Mouse (Mus musculus) CD4-positive helper T cell, adult 2 months (primary cell): Measurements from ENCODE around the gene Ddr2.

Source experiments
- DNase-seq: peaks from one replicate; pipeline ENCODE4 v3.0.0-alpha.2; 2012; ENCODE audit warnings: low read depth, missing footprints, low spot score

The Ddr2 gene

DNA sequence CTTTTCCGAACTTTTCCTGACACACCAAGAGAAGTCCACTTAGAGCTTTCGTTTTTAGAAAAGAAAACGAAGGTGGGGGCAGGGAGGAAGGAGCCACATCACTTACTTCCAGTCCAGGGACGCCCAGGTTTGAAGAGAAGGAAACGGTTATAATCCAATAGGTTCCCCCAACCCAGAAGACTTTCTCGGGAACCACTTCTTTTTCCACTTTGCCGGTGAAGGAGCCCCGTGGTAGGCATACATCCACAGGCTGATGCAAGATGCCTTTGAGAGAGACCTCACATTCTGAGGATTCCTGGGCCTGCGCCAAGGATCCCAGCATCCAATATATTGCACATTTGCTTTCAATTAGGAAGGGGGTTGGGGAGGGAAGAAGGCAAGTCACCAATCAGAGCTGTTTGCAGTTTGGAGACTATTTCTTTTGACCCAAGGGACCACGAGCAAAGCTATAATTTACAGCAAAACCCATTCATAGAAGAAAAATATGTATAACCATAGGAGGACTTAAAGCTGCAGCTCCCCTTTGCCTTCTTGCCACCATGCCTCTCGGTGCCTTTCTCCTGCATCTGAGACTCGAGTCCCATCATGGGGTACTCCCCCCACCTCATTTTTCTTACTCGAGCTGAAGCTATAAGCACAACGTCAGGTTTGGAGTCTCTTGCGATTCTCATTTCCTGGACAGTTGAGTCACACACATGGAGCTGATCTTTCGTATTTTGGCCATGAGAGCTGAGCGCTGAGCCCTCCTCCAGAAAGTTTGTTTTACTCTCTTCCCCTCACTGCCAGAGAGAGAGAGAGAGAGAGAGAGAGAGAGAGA, at the start of gene Ddr2:
Ddr2 (minus strand) TSS at position 247 of the 817 bp plus-strand sequence.
- no peak for DNase-seq

DNA sequence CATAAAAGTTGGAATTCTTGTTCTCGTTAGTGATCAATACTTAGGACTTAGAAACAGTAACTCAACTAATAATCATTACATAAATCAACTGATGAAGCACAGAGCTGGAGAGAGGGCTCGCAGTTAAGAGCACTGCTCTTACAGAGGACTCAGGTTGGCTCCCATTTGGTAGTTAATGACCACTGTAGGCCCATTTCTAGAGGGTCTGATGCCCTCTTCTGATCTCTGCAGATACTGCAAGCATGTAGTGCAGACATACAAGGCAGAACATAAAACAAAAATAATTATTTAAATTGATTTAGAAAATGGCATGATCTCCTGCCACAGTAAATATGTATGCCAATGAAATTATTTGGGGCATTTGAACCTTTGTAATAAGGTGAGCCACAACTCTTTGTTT, 49.1 kb upstream of the Ddr2 start:
- DNase-seq = no peak

DNA sequence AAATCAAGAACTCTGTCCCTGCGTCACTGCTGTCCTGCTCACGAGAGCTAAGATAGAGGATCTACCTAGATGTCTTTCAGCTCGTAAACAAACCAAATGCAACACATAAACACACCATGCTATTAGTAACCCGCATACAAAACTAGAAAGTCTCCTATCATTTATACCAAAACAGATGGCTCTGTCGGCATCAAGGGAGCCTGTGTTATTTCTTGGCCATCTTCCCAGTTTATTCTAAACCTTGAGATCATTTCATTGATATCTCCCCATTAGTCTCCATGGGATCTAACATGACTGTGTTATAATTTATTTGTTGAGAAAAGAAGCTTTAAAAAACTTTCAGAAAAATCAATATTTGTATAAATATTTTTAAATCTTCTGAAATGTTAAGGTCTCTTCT, 45.2 kb upstream of the Ddr2 start:
- DNase-seq = no peak

GRCm38 (mm10) chr1:170155298-170155697, 44.7 kb upstream of the Ddr2 start:
- DNase-seq = no peak

DNA sequence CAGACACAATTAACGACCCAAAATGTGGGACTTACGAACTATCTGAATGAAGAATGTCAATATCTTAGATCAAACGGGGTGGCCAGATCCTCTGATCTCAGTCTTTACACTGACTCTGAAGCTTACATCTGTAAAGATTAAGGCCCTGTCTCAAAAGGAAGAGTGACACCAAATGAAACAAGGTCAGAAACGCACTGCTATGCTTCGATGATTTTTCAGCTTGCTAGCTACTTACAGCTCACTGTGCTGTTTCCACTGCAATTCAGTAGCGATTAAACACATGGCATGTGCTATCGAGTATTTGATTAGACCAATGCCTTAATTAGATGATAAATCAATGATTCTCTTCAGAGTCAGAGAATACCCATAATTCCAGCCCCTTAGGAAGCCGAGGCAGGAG, 43.4 kb upstream of the Ddr2 start:
- DNase-seq = no peak

DNA sequence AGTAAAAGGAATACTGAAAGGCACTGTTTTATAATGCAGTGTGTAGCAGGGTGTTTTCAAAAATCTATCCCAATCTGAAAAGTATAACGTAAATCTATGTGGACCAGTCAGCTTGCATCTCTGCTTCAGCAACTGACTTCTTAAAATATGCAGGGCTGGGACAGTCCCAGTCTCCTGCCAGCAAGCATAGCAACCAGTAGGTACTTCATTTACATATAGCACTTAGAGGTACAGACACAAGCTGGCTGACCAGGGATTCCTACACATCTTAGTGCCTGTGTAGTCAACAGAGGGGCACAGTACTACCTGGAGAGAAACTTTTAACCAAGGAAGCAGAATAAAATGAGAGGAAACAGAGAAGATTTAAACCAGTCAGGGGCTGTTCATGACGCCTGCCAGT, 42.0 kb upstream of the Ddr2 start:
- no peak for DNase-seq

DNA sequence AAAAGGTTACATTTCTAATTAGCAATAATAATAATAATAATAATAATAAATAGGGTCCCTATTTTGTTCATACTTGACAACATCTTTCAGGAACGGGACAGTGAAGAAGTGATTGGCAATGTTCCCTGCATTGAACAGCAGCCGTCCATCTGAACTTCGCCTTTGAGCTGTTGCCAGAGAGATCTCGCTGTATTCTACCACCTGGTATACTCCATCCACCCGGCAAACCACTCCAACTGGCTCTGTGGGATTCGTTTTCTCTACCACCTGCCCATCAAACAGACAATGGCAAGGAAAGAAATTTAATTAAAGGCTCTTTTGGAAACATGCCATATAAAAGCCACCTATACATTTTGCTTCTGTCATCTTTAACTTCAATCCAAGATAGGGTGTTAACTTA, 40.3 kb upstream of the Ddr2 start:
- DNase-seq = no peak

DNA sequence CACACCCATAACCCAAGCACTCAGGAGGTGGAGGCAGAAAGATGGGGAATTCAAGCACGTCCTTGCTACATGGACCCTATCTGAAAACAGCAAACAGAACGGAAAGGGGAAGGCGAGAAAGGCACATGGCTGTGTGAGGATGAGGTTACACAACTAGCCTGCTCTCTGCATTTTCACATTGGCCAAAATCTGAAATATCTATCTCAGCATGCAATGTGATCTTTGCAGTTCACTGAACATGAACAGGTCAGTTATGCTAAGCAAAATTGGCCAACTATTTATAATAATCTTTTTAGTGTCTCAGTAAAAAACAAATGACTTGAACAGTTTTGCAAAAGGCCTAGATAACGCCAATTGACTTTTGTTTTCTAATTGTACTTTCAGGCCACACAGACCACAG, 39.2 kb upstream of the Ddr2 start:
- no peak for DNase-seq

DNA sequence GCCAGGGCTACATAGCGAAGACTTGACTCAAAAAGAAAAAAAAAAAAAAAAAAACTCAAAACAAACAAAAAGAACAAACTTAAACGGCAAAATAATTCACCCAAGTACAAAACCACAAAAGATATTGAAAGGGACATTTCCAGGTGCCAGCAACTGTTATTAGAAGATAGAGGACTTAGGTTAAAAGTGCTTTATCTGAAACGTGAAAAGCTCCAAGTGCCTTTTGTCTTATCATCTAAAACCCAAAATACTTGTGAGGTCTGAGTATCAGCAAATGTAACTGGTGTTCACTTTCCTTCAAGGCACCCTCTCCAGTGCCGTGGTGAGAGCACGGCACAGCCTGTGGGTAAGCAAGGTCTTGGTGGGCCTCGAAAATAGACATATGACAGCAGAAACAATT, 38.0 kb upstream of the Ddr2 start:
- no peak for DNase-seq

- DNase-seq = peak; percentile 37
These were observed 37.3 kb upstream of the Ddr2 start for GRCm38 (mm10) chr1:170147651-170148448.

- DNase-seq = no peak
These were observed 35.0 kb upstream of the Ddr2 start for GRCm38 (mm10) chr1:170145606-170146005.

- DNase-seq = no peak
These were observed 31.8 kb upstream of the Ddr2 start for GRCm38 (mm10) chr1:170142256-170142871.

GRCm38 (mm10) chr1:170141626-170142025, 31.1 kb upstream of the Ddr2 start:
- DNase-seq = no peak

DNA sequence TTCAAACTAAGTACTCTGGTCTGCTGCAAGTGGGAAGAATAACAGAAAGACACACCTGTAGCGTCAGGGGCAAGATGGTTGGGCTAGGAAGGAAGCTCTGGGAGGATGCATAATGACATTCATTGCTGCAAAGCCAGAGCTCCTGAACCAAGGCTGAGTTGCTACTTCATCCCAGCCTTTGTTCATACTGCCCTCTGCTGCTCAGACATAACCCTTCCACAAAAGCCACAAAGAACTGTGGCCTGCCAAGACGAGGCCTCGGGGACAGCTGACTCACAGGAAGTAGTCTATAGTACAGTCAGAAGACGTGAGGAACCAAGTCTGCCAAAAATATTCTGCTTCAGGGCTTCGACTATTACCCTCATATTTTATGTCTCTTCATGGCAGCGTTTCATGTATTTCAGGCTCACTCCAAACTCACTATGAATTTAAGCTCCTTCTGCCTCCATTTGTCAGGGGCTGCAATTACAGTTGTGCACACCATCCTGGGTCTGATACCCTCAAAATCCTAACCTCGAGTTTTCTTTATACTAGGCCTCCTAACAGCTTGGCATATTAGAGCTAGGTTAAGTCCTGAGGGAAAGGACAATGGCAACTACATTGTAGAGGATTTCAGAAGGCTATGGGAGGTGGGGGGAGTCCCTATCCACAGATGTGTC, 25.9 kb upstream of the Ddr2 start:
- peak; percentile 67 for DNase-seq

DNA sequence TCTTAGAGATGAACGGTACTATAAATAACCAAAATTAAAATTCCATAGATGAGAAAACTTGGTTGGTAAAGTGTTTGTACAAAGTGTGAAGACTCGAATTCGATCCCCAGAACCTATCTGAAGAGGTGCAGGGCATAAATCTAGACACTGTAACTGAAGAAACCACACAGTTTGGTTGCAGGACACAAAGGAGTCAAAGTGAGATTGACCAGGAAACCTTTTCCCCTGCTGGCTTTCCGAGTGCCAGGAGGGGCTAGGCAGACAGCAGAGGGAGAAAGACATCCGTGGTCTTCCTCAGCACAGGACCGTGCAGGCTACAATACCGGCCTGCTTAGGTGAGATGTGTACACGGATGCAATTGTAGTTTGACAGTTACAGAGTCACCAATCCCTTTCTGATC, 23.7 kb upstream of the Ddr2 start:
- no peak for DNase-seq

DNA sequence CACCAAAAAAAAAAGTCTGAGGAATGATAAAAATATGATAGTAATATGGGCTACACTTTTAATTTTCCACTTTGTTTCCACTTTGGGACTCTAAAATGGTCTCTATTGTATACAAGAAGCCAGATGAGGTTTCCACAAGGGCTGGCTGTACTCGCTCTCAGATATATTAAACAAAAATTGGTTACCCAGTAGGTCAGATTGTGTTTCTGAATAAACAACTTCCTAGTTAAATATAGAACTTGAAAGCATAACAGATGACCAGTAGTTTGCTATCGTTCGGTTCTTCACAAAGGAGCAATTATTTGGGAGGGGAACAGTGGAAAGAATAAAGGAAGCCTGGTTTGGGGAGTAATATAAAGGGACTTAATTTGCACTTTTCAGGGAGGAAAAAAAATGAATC, 20.4 kb upstream of the Ddr2 start:
- no peak for DNase-seq

GRCm38 (mm10) chr1:170124644-170125043, 14.1 kb upstream of the Ddr2 start:
- DNase-seq = no peak

- DNase-seq = no peak
These were observed 3.1 kb upstream of the Ddr2 start for GRCm38 (mm10) chr1:170113616-170114015.

GRCm38 (mm10) chr1:170112261-170112660, 1.7 kb upstream of the Ddr2 start:
- no peak for DNase-seq

DNA sequence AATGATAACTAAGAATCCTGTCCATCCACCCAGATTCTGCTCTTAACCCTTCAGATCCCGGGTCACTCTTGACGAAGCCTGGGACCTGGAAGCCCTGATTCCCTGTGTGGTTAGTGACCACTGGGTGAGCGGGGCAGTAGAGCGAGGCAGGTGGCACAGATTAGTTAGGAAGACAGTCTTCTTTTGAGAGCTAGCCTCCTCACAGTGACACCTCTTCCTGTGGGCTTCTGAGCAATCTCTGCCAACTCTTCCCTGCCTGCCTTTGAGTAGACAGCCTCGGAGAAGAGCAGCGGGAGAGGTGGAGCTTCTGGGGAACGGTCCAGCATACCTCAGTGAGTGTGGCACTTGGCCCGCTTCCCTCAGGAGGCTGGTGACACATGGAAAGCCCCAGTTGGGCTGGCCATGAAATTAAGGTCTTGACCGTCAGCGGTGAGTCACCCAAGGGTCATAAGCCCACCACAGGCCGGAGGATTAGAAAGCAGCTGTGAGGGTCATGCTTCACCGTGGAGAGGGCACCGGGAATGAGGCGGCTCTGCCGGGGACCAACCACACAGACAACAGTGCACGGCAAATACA, 1.2 kb upstream of the Ddr2 start:
- DNase-seq = no peak

GRCm38 (mm10) chr1:170109776-170110515, 616 bp downstream of the Ddr2 start:
- DNase-seq = no peak
